Mouse (Mus musculus): ENCODE measurements around the gene Ift81. TPM values are rescaled to one million over a fixed set of nuclear protein-coding genes. Genes with fewer than 3 reads are reported as not detected.

The Ift81 gene
- polyA plus RNA-seq, 1 experiment from 2014 or later, result 59.8 TPM

DNA sequence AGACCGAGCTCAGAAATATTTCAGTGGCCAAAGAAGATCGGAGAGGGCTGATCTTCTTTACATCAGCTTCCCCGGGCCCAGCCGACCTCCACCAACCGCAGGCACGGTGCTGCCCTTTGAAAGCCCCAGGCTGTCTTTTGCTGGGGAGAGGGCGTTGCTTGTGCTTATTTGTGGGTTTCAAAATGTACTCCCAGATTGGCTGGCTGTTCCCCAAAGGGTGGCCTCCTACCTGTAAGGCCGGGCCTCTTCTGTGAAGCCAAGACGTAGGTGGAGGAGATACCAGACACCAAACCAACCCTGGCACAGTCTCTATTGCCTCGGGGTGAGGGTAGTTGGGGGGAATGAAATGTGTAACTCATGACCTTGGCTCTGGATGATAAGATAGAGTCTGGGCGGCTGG is 31.7 kb upstream of the Ift81 start:
- 90% methylated on average over 11 of the region's 11 CpGs for WGBS
- no peaks in the 10 kb centered on the region for H3K9me3 ChIP-seq
- H3K36me3 ChIP-seq, result no peaks in the 10 kb centered on the region
- H3K4me3 ChIP-seq, result no peak overlapping the region
- peaks cover 3% of the 10 kb centered on the region; the same call in 1 of the 2 replicates for H3K4me1 ChIP-seq
- peaks cover 8% of the 10 kb centered on the region; the same call in 1 of the 2 replicates for H3K27me3 ChIP-seq
- ATAC-seq (ENCODE audit: low FRiP score, low read depth), result no peak
- no peak overlapping the region for H3K9ac ChIP-seq (replicated peaks)
- no peak overlapping the region for H3K4me2 ChIP-seq (replicated peaks)
- no peak overlapping the region for H3K27ac ChIP-seq (replicated peaks)

DNA sequence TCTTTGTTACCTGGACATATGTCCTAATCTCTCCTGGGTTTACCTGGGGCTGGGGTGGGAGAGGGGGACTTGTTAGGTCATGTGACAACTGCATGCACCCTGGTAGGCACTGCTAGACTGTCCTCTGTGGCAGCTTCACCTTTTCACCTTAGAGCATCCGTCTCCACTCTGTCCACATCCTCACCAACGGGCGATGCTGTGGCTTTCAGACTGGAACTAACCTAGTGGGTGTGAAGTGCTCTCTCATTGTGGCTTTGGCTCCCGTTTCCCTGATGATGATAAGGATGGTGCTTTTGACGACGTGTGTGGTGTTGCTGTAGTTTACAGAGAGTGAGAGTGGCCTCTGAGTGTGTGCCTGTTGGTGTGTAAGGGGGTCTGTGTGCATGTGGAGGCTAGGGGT is 31.0 kb upstream of the Ift81 start:
- no peaks in the 10 kb centered on the region for H3K9me3 ChIP-seq
- 96% methylated on average over 6 of the region's 6 CpGs for WGBS
- H3K4me1 ChIP-seq, result peaks cover 3% of the 10 kb centered on the region; the same call in 1 of the 2 replicates
- no peak overlapping the region for H3K9ac ChIP-seq (replicated peaks)
- no peak overlapping the region for H3K4me2 ChIP-seq (replicated peaks)
- no peak overlapping the region for H3K4me3 ChIP-seq
- no peak overlapping the region for H3K27ac ChIP-seq (replicated peaks)
- peaks cover 5% of the 10 kb centered on the region; the same call in 1 of the 2 replicates for H3K27me3 ChIP-seq
- H3K36me3 ChIP-seq, result no peaks in the 10 kb centered on the region
- ATAC-seq (ENCODE audit: low FRiP score, low read depth), result no peak

DNA sequence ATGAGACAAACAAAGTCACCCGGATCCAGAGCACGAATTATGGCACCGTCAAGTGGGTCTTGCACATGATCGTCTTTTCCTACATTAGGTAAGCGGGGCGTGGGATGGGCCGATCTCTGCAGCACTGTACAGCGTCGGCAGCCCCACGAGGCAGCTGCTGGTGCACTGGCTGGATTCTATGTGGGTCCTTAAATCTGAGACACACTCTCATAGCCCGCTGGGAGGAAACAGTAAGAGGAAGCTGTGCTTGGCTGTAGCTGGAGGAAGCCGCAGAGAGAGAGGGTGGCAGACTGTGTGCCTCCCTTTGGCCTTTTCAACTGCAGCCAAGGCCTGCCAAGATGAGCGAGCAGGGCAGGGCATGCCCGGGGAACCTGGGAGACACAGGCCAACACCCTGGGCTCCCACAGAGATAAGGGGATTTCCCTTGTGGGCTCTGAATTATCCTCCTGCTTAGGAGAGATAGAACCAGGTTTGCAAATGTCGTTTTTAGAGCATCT is 29.8 kb upstream of the Ift81 start:
- Histone ChIP-seq H3K4me2 (replicated peaks) (no peak overlapping the region), H3K4me3 (no peak overlapping the region), H3K36me3 (no peaks in the 10 kb centered on the region), H3K4me1 (peaks cover 3% of the 10 kb centered on the region; the same call in 1 of the 2 replicates), H3K9me3 (no peaks in the 10 kb centered on the region), H3K9ac (replicated peaks) (no peak overlapping the region), H3K27me3 (no peaks in the 10 kb centered on the region), H3K27ac (replicated peaks) (no peak overlapping the region)
- WGBS, result 85% methylated on average over 15 of the region's 15 CpGs
- ATAC-seq (ENCODE audit: low FRiP score, low read depth), result no peak

DNA sequence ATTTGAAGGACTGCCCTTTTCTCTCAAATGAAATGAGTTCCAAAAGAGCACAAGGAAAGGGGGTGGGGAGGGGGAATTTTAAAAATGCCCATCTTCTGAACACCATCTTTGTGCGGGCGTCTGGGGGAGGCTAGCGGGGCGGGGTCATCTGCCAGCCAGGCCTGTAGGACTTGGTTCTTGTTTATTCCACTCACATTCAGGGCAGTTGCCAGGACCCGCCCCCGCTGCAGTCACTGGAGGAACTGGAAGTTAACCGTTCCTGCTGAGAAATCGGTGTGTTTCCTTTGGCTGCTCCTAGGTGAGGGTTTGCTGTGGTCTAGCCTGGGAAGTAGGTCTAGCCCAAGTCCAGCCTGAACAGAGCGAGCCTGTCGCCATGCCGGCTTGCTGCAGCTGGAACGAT is 29.4 kb upstream of the Ift81 start, which contains the start of gene P2rx7:
Gene P2rx7, plus strand, starts transcription at position 211 of the 400 bp plus-strand sequence.
- Histone ChIP-seq H3K4me1 (peaks cover 3% of the 10 kb centered on the region; the same call in 1 of the 2 replicates), H3K36me3 (no peaks in the 10 kb centered on the region), H3K27ac (replicated peaks) (no peak within 1 kb of the TSS), H3K4me2 (replicated peaks) (no peak within 1 kb of the TSS), H3K9me3 (no peaks in the 10 kb centered on the region), H3K9ac (replicated peaks) (no peak within 1 kb of the TSS), H3K27me3 (no peaks in the 10 kb centered on the region), H3K4me3 (no peak within 1 kb of the TSS)
- ATAC-seq (ENCODE audit: low FRiP score, low read depth), result no peak
- 80% methylated on average over 12 of the region's 12 CpGs for WGBS

DNA sequence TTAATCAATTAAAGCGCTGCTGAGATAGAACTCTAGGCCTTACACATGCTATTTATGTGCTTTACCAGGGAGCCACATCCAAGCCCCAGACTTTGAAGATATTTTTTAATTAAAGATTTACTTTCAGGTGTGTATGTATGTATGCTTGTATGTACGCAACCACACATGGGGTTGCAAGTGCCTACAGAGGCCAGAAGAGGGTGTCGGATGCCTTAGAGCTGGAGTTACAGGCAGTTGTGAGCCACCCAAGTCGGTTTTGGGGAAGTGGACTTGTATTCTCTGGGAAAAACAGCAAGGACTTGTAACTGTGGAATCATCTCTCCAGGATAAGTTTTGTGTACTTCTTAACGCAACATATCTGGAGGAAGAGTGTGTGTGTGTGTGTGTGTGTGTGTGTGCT is 25.7 kb upstream of the Ift81 start:
- no peak overlapping the region for H3K27ac ChIP-seq (replicated peaks)
- no peaks in the 10 kb centered on the region for H3K9me3 ChIP-seq
- ATAC-seq (ENCODE audit: low FRiP score, low read depth), result no peak
- no peak overlapping the region for H3K4me3 ChIP-seq
- peaks cover 7% of the 10 kb centered on the region; the same call in 1 of the 2 replicates for H3K4me1 ChIP-seq
- H3K36me3 ChIP-seq, result no peaks in the 10 kb centered on the region
- H3K4me2 ChIP-seq (replicated peaks), result no peak overlapping the region
- H3K27me3 ChIP-seq, result no peaks in the 10 kb centered on the region
- 85% methylated on average over 5 of the region's 5 CpGs for WGBS
- no peak overlapping the region for H3K9ac ChIP-seq (replicated peaks)

DNA sequence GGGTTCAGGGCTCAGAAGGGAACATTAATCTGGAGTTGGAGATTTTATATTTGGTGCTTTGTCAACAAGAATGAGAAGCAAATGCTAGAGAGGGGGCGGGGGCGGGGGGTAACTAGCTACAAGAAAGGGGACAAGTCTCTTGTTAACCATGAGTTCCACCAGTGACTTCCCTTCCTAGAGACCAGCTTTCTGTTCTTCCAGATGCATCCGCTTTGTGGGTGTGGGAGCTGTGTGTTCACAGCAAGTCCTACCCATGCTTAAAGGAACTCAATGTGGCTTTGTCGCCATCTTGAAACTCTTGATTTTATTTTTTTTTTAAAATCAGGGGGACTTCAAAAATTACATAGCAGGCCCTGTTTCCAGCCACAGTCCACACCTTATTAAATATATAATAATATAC is 25.2 kb upstream of the Ift81 start:
- no peaks in the 10 kb centered on the region for H3K9me3 ChIP-seq
- no peak overlapping the region for H3K27ac ChIP-seq (replicated peaks)
- H3K27me3 ChIP-seq, result no peaks in the 10 kb centered on the region
- no peak overlapping the region for H3K9ac ChIP-seq (replicated peaks)
- 95% methylated on average over 4 of the region's 4 CpGs for WGBS
- no peaks in the 10 kb centered on the region for H3K36me3 ChIP-seq
- H3K4me1 ChIP-seq, result peaks cover 7% of the 10 kb centered on the region; the same call in 1 of the 2 replicates
- H3K4me3 ChIP-seq, result no peak overlapping the region
- no peak for ATAC-seq (ENCODE audit: low FRiP score, low read depth)
- no peak overlapping the region for H3K4me2 ChIP-seq (replicated peaks)

DNA sequence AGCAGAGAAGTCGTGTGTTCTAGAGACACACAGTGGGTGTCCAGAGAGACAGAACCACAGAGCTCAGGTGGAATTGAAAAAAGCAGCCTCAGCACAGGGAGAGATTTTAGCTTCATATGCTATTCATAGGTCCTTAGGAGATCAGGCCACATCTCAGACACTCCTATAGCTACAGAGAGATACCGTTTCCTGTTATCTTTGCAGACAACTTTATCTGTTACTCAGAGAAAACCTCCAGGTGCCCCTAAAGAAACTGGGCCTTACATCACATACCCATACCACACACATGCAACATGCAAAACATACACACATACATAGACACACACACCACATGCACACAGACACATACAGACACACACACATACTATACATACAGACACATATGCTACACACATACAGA is 24.0 kb upstream of the Ift81 start:
- Histone ChIP-seq H3K9me3 (no peaks in the 10 kb centered on the region), H3K27ac (replicated peaks) (no peak overlapping the region), H3K27me3 (no peaks in the 10 kb centered on the region), H3K4me3 (no peak overlapping the region), H3K9ac (replicated peaks) (no peak overlapping the region), H3K4me1 (peaks cover 4% of the 10 kb centered on the region; the same call in 1 of the 2 replicates), H3K36me3 (no peaks in the 10 kb centered on the region), H3K4me2 (replicated peaks) (no peak overlapping the region)
- 84% methylated on average over 2 of the region's 2 CpGs for WGBS
- no peak for ATAC-seq (ENCODE audit: low FRiP score, low read depth)

DNA sequence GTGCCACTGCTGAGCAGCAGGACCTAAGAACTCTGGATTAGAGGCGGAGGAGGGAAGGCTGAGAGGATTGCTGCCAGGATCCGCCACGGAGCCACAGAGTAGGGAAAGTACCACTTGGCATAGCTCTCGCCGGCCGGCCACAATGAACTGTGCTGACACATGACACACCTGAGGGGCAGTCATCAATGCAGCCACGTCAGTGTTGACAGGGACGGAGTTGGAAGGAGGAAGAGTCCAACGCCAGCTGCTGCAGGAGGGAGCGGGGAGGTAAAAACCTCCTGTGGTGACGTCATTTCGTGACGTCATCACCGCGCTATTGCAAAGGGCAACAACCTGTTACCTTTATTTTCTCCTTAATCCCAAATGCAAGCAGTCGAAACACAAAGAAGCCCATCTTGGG is 22.6 kb upstream of the Ift81 start:
- Histone ChIP-seq H3K36me3 (no peaks in the 10 kb centered on the region), H3K4me2 (replicated peaks) (peak overlapping the region; percentile 43), H3K27me3 (no peaks in the 10 kb centered on the region), H3K4me3 (peak overlapping the region; percentile 23), H3K27ac (replicated peaks) (no peak overlapping the region), H3K9ac (replicated peaks) (no peak overlapping the region), H3K4me1 (peaks cover 4% of the 10 kb centered on the region; the same call in 1 of the 2 replicates), H3K9me3 (no peaks in the 10 kb centered on the region)
- WGBS, result 47% methylated on average over 16 of the region's 16 CpGs
- ATAC-seq (ENCODE audit: low FRiP score, low read depth), result no peak

DNA sequence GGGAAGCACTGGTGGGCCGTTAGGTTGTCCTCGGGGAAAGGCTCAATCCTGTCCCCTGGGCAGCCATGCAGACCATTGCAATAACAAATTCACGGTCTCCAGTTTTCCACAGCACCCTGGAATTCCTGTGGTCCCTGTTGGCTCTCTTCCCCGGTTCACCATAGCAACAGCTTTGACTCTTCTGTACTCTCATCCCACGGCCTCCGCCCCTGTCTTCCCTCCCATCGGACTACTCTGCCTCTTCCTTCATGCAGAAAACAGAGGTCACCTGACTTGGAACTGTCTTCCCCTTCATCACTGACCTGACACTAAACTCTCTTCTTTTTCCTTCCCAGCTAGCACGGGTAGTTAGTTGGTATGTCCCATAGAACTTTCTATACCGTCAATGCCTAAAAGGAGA is 22.0 kb upstream of the Ift81 start:
- 77% methylated on average over 9 of the region's 9 CpGs for WGBS
- Histone ChIP-seq H3K9ac (replicated peaks) (no peak overlapping the region), H3K9me3 (no peaks in the 10 kb centered on the region), H3K27ac (replicated peaks) (no peak overlapping the region), H3K4me3 (no peak overlapping the region), H3K4me2 (replicated peaks) (no peak overlapping the region), H3K4me1 (peaks cover 4% of the 10 kb centered on the region; the same call in 1 of the 2 replicates), H3K36me3 (no peaks in the 10 kb centered on the region), H3K27me3 (no peaks in the 10 kb centered on the region)
- ATAC-seq (ENCODE audit: low FRiP score, low read depth), result no peak

DNA sequence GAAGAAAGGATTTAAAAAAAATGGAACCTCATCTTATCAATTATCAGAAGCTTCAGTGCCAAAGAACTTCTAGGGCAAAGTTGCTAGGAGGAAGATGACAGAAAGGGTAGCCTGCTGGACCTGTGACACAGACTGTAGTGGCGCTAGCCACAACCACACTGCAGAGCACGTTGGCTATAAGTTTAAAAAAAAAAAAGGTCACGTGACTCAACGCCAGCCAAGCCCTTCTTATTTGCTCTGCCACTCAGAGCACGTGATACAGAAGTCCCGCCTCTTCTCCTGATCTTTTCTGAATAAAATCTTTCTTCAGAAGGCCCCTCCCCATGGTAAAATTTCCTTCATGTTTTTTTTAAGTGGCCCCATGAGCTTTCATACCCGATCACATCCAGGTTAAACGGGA is 20.9 kb upstream of the Ift81 start:
- Histone ChIP-seq H3K4me2 (replicated peaks) (no peak overlapping the region), H3K36me3 (no peaks in the 10 kb centered on the region), H3K4me3 (no peak overlapping the region), H3K27me3 (no peaks in the 10 kb centered on the region), H3K4me1 (peaks cover 4% of the 10 kb centered on the region; the same call in 1 of the 2 replicates), H3K27ac (replicated peaks) (no peak overlapping the region), H3K9ac (replicated peaks) (no peak overlapping the region), H3K9me3 (no peaks in the 10 kb centered on the region)
- no peak for ATAC-seq (ENCODE audit: low FRiP score, low read depth)
- 84% methylated on average over 8 of the region's 8 CpGs for WGBS

DNA sequence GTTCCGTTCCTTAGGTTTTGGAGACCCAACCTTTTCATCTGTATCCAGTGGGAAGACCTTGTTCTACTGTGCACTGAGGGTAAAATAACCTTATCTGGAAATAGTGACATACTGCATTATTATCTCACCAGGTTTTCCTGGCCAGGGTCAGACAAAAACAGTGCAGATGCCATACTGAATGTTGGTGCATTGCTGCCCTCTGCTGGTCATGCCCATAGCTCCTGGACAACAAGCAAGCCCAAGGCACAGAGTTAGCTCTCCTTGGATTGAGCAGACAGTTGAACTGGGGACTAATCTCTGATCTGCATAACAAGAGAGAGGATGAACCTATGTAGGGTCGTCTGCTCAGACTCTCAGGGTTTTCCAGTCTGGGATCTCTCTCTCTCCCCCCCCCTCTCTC is 12.9 kb upstream of the Ift81 start:
- Histone ChIP-seq H3K36me3 (no peaks in the 10 kb centered on the region), H3K27ac (replicated peaks) (no peak overlapping the region), H3K9ac (replicated peaks) (no peak overlapping the region), H3K9me3 (no peaks in the 10 kb centered on the region), H3K4me2 (replicated peaks) (no peak overlapping the region), H3K27me3 (no peaks in the 10 kb centered on the region), H3K4me3 (no peak overlapping the region), H3K4me1 (no peaks in the 10 kb centered on the region)
- WGBS, result 44% methylated on average over 2 of the region's 2 CpGs
- ATAC-seq (ENCODE audit: low FRiP score, low read depth), result peak; percentile 65; the same call in 1 of the 2 replicates

DNA sequence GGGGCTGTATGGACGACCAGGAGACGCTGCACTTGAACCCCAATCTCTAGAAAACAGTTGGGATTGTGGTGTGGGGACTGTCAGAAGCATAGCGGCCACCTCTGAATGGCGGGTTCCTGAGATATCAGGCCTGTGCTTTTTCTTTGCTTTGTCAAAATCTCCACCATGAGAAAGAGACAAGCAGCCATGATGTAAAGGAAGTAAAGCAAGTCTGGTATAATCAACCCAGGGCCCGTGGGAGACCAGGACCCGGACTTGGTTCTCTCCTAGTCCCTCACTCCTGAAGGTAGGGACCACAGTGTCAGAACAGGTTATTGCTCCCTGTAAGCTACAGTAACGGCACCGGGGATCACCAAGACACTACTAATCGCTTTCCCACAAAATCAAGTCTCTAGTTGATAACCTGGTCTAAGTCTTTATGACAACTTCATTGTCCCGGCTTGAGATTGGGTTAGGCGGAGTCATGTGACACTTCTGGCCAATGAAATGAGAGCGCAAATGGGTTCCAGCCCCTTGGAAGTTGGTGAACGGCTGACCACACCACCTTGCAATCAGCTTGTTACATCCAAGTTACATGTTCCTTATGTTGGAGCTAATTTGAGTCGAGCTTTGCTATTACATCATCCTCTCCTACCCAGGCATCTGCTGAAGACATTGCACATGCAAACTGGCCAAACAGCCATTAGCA is 11.4 kb upstream of the Ift81 start:
- H3K36me3 ChIP-seq, result no peaks in the 10 kb centered on the region
- no peaks in the 10 kb centered on the region for H3K9me3 ChIP-seq
- H3K4me1 ChIP-seq, result peaks cover 4% of the 10 kb centered on the region; the same call in 1 of the 2 replicates
- no peak overlapping the region for H3K4me2 ChIP-seq (replicated peaks)
- ATAC-seq (ENCODE audit: low FRiP score, low read depth), result no peak
- H3K9ac ChIP-seq (replicated peaks), result no peak overlapping the region
- no peak overlapping the region for H3K4me3 ChIP-seq
- no peaks in the 10 kb centered on the region for H3K27me3 ChIP-seq
- WGBS, result 89% methylated on average over 14 of the region's 14 CpGs
- no peak overlapping the region for H3K27ac ChIP-seq (replicated peaks)
